Mouse (Mus musculus) embryonic fibroblast, embryonic 13.5 days (primary cell): ENCODE measurements at regions not wholly inside any gene's neighbourhood (a gene's known extent, or its start where the extent isn't known, plus 50 kb on each side); places are given as distances from the start of the nearest gene placed in this dataset.

ENCODE experiments used
- CTCF ChIP-seq: IDR thresholded peaks from 2 replicates; pipeline ENCODE4 v1.5.1; 2011; ENCODE audit warnings: mild to moderate bottlenecking, control low read depth, low read length, moderate library complexity, borderline replicate concordance; ENCODE audit not compliant: insufficient read depth
- POLR2A ChIP-seq: IDR thresholded peaks from 2 replicates; pipeline ENCODE4 v1.6.1; 2011; ENCODE audit warnings: low read depth, mild to moderate bottlenecking, control low read depth, low read length, moderate library complexity

DNA sequence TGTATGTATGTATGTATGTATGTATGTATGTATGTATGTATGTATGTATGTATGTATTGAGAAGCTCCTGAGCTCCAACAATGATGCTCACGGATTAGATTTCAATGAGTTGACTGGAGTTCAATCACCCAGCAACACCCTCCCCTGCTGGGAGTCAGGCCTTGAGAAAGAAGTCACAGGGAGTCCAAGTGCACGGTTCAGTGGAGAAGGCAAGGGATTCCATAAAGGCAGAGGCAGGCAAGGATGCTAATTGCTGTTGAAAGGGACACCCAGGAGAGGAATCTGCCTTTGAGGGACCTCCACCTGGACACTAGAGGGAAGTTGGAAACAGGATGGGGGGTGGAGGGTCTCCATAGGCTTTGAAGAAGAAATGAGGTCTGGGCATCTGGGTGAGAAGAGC lies 331.2 kb upstream of the Zfp462 start:
- TF ChIP-seq POLR2A (no peak), CTCF (no peak)
